Mouse (Mus musculus) olfactory bulb, adult 2 months (tissue): ENCODE data around the gene Scamp5.

Experiments
- CTCF ChIP-seq: fragments of 200-500 bp; IDR thresholded peaks from 2 replicates; pipeline ENCODE4 v1.5.1; 2012; ENCODE audit warnings: low read depth, mild to moderate bottlenecking, low read length, moderate library complexity; ENCODE audit not compliant: insufficient read depth
- POLR2A ChIP-seq: fragments of 200-500 bp; IDR thresholded peaks from 2 replicates; pipeline ENCODE4 v1.6.1; 2012; ENCODE audit warnings: mild to moderate bottlenecking, low read depth, low read length, moderate library complexity; ENCODE audit not compliant: insufficient read depth

- TF ChIP-seq CTCF, result no peak
- no peak for TF ChIP-seq POLR2A
Measured at GRCm38 (mm10) chr9:57487807-57488206, 19.9 kb upstream of the Scamp5 start.
